Mouse (Mus musculus): ENCODE measurements around the gene 4933414I15Rik.
A peak's percentile ranks its signal among the peaks of the same experiment; 100 is the strongest.

Gene 4933414I15Rik

GRCm38 (mm10) chr11:50943506-50943905 is at the start of gene 4933414I15Rik:
Gene 4933414I15Rik, minus strand, starts transcription at chr11:50943765.
- no peak for DNase-seq

GRCm38 (mm10) chr11:50981667-50982066 is 38.1 kb upstream of the 4933414I15Rik start, which contains the start of gene Olfr1377:
Gene Olfr1377, plus strand, starts transcription at chr11:50981967.
- DNase-seq = no peak

- no peak for DNase-seq
Measured at GRCm38 (mm10) chr11:50977216-50977615, 33.7 kb upstream of the 4933414I15Rik start.

GRCm38 (mm10) chr11:50966230-50966629 is 22.7 kb upstream of the 4933414I15Rik start, which contains the start of gene Olfr1378:
Gene Olfr1378, plus strand, starts transcription at chr11:50966530.
- no peak for DNase-seq

GRCm38 (mm10) chr11:50964886-50965285 is 21.3 kb upstream of the 4933414I15Rik start:
- no peak for DNase-seq

GRCm38 (mm10) chr11:50953665-50954064 is 10.1 kb upstream of the 4933414I15Rik start, which contains the start of gene Prop1:
Gene Prop1, minus strand, starts transcription at chr11:50953765.
- no peak for DNase-seq

GRCm38 (mm10) chr11:50952290-50952689 is 8.7 kb upstream of the 4933414I15Rik start:
- DNase-seq = no peak

GRCm38 (mm10) chr11:50942386-50942785 is 1.2 kb downstream of the 4933414I15Rik start:
- no peak for DNase-seq

- DNase-seq = no peak
Measured at GRCm38 (mm10) chr11:50939621-50940366, 3.8 kb downstream of the 4933414I15Rik start.

- DNase-seq = no peak
Measured at GRCm38 (mm10) chr11:50938435-50938834, 5.1 kb downstream of the 4933414I15Rik start.

GRCm38 (mm10) chr11:50932040-50932439 is 11.5 kb downstream of the 4933414I15Rik start:
- no peak for DNase-seq

GRCm38 (mm10) chr11:50931451-50931866 is 12.1 kb downstream of the 4933414I15Rik start, which contains the start of gene Zfp354b:
Gene Zfp354b, minus strand, starts transcription at chr11:50931633.
- DNase-seq = peak; percentile 24 to 47

- DNase-seq = no peak
Measured at GRCm38 (mm10) chr11:50931021-50931420, 12.5 kb downstream of the 4933414I15Rik start.

- DNase-seq = no peak
Measured at GRCm38 (mm10) chr11:50930469-50931014, 13.0 kb downstream of the 4933414I15Rik start.

- DNase-seq = peak; percentile 86 to 91
Measured at GRCm38 (mm10) chr11:50915671-50916320, 27.8 kb downstream of the 4933414I15Rik start, which contains the start of gene Zfp2. Gene Zfp2, minus strand, starts transcription at chr11:50916165.

GRCm38 (mm10) chr11:50914461-50914860 is 29.1 kb downstream of the 4933414I15Rik start:
- no peak for DNase-seq

- no peak for DNase-seq
Measured at GRCm38 (mm10) chr11:50913301-50913700, 30.3 kb downstream of the 4933414I15Rik start.

- no peak for DNase-seq
Measured at GRCm38 (mm10) chr11:50908136-50908535, 35.4 kb downstream of the 4933414I15Rik start.

GRCm38 (mm10) chr11:50897359-50897758 is 46.2 kb downstream of the 4933414I15Rik start:
- DNase-seq = no peak

GRCm38 (mm10) chr11:50892441-50892840 is 51.1 kb downstream of the 4933414I15Rik start:
- peak; percentile 5 to 11 for DNase-seq

Data from thymus, postnatal 36 days (tissue).